Mouse (Mus musculus) lung, postnatal 0 days (tissue): ENCODE measurements around the gene Serac1.

ENCODE experiments used
- CTCF ChIP-seq: IDR thresholded peaks from 2 replicates; pipeline ENCODE4 v1.5.1; 2016; ENCODE audit warnings: antibody characterized with exemption, mild to moderate bottlenecking
- EP300 ChIP-seq: IDR thresholded peaks from 2 replicates; pipeline ENCODE4 v1.6.1; 2016; ENCODE audit warnings: antibody characterized with exemption, mild to moderate bottlenecking, control low read depth

DNA sequence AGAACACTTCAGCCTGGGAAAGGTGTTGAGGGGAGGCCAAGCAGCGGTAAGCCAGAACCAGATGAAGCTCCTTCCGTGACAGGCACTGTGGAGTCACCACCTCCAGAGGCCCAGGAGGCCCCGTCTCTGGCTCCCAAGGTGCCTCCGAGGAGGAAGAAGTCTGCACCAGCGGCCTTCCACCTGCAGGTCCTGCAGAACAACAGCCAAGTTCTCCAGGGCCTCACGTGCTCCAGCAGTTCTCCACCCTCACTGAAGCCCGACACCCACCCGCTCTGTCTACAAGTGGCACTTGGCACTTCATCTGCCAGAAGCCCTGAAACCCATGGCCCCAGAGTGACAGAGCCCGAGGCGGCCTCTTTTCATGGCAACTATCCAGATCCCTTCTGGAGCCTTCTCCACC is 42.0 kb downstream of the Serac1 start:
- TF ChIP-seq CTCF (no peak), EP300 (no peak)
